Mouse (Mus musculus): ENCODE results near the gene Spats2. TPM values are rescaled to one million over a fixed set of nuclear protein-coding genes. Genes with fewer than 3 reads are reported as not detected.
"Not testable (repeated sequence)": the region's sequence is repeated elsewhere in the genome, so short reads cannot be mapped to it uniquely, and the experiment has no call there.

Spats2 gene
- polyA plus RNA-seq, 1 experiment from 2014 or later: 68.5 TPM

- no peak overlapping the region for H3K27ac ChIP-seq (replicated peaks; ENCODE audit: low read depth, low read length)
- H3K36me3 ChIP-seq (replicated peaks; ENCODE audit: control insufficient read depth, insufficient read depth, low read depth, low read length): peaks cover 5% of the 10 kb centered on the region; the same call in 1 of the 2 replicates
- 73% methylated on average over 4 of the region's 4 CpGs for WGBS
- no peak for DNase-seq (ENCODE audit: low spot score)
- no peaks in the 10 kb centered on the region for H3K9me3 ChIP-seq (replicated peaks; ENCODE audit: control insufficient read depth, low read length)
- no peak overlapping the region for H3K4me3 ChIP-seq (ENCODE audit: low read depth, low read length)
- no peaks in the 10 kb centered on the region for H3K4me1 ChIP-seq (ENCODE audit: control insufficient read depth, insufficient read depth, low read length)
- no peaks in the 10 kb centered on the region for H3K27me3 ChIP-seq (ENCODE audit: control insufficient read depth, insufficient read depth, low read length)
- ATAC-seq (replicated peaks; ENCODE audit: insufficient number of reproducible peaks, low FRiP score, low TSS enrichment, low read depth): no peak
- H3K9ac ChIP-seq (replicated peaks; ENCODE audit: low read length): no peak overlapping the region
- H3K4me2 ChIP-seq (ENCODE audit: low read depth, low read length): no peak overlapping the region
Measured at GRCm38 (mm10) chr15:99240129-99240528, 114.4 kb downstream of the Spats2 start.

DNA sequence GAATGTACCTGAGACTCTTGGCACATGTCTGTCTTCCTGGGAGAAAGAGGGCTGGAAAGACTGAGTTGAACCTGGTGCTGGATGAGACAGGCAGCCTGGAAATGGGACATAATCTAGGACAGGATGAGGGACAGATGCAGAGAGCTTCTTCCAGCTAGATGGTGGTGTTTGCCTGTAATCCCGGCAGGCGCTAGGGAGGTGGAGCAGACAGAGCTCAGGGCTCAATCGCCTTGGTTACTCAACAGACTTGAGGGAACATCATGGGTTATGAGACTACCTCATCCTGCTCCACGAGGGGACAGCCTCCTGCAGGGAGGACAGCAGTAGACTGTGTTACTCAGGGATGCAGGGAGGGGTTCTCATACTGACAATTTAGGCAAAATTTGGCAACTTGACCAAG, 115.5 kb downstream of the Spats2 start:
- Histone ChIP-seq H3K27ac (replicated peaks; ENCODE audit: low read depth, low read length) (no peak overlapping the region), H3K4me2 (ENCODE audit: low read depth, low read length) (no peak overlapping the region), H3K36me3 (replicated peaks; ENCODE audit: control insufficient read depth, insufficient read depth, low read depth, low read length) (peaks cover 5% of the 10 kb centered on the region; the same call in 1 of the 2 replicates), H3K4me1 (ENCODE audit: control insufficient read depth, insufficient read depth, low read length) (no peaks in the 10 kb centered on the region), H3K9me3 (replicated peaks; ENCODE audit: control insufficient read depth, low read length) (no peaks in the 10 kb centered on the region), H3K4me3 (ENCODE audit: low read depth, low read length) (no peak overlapping the region), H3K9ac (replicated peaks; ENCODE audit: low read length) (no peak overlapping the region), H3K27me3 (ENCODE audit: control insufficient read depth, insufficient read depth, low read length) (no peaks in the 10 kb centered on the region)
- ATAC-seq (replicated peaks; ENCODE audit: insufficient number of reproducible peaks, low FRiP score, low TSS enrichment, low read depth) (no peak), DNase-seq (ENCODE audit: low spot score) (no peak)
- 83% methylated on average over 4 of the region's 4 CpGs for WGBS

- H3K4me1 ChIP-seq (ENCODE audit: control insufficient read depth, insufficient read depth, low read length): no peaks in the 10 kb centered on the region
- ATAC-seq (replicated peaks; ENCODE audit: insufficient number of reproducible peaks, low FRiP score, low TSS enrichment, low read depth) (0 out of 2 replicates have a peak, but pooled peaks have one; percentile 16), DNase-seq (ENCODE audit: low spot score) (no peak)
- H3K4me2 ChIP-seq (ENCODE audit: low read depth, low read length): no peak overlapping the region
- 93% methylated on average over 10 of the region's 10 CpGs for WGBS
- peaks cover 7% of the 10 kb centered on the region for H3K36me3 ChIP-seq (replicated peaks; ENCODE audit: control insufficient read depth, insufficient read depth, low read depth, low read length)
- H3K9ac ChIP-seq (replicated peaks; ENCODE audit: low read length): no peak overlapping the region
- H3K27me3 ChIP-seq (ENCODE audit: control insufficient read depth, insufficient read depth, low read length): no peaks in the 10 kb centered on the region
- H3K9me3 ChIP-seq (replicated peaks; ENCODE audit: control insufficient read depth, low read length): no peaks in the 10 kb centered on the region
- no peak overlapping the region for H3K27ac ChIP-seq (replicated peaks; ENCODE audit: low read depth, low read length)
- no peak overlapping the region for H3K4me3 ChIP-seq (ENCODE audit: low read depth, low read length)
Measured at GRCm38 (mm10) chr15:99242045-99242444, 116.3 kb downstream of the Spats2 start.

DNA sequence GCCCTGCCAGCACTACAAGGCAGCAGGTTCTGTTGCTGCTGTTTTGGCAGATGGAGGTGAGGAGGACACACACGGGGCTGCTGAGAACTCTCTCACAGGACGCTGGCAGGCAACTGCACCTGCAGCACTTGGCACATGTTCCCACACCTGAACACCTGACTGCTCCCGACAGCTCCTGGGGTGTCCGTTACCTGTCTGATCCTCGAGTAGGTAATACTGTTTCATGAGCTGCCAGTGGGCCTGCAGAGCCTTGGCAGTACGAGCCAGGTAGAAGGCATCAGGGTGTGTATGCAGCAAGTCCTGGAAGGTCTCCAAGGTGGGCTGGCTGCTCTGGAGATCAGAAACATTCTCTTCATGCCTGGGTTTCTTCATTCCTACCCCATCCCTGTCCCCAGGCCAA, 121.0 kb downstream of the Spats2 start:
- H3K27me3 ChIP-seq (ENCODE audit: control insufficient read depth, insufficient read depth, low read length); DNase-seq (ENCODE audit: low spot score); H3K4me1 ChIP-seq (ENCODE audit: control insufficient read depth, insufficient read depth, low read length); H3K36me3 ChIP-seq (replicated peaks; ENCODE audit: control insufficient read depth, insufficient read depth, low read depth, low read length); H3K4me3 ChIP-seq (ENCODE audit: low read depth, low read length); H3K4me2 ChIP-seq (ENCODE audit: low read depth, low read length); H3K9ac ChIP-seq (replicated peaks; ENCODE audit: low read length); ATAC-seq (replicated peaks; ENCODE audit: insufficient number of reproducible peaks, low FRiP score, low TSS enrichment, low read depth); H3K9me3 ChIP-seq (replicated peaks; ENCODE audit: control insufficient read depth, low read length); H3K27ac ChIP-seq (replicated peaks; ENCODE audit: low read depth, low read length): not testable (repeated sequence)
- 84% methylated on average over 6 of the region's 6 CpGs for WGBS

DNA sequence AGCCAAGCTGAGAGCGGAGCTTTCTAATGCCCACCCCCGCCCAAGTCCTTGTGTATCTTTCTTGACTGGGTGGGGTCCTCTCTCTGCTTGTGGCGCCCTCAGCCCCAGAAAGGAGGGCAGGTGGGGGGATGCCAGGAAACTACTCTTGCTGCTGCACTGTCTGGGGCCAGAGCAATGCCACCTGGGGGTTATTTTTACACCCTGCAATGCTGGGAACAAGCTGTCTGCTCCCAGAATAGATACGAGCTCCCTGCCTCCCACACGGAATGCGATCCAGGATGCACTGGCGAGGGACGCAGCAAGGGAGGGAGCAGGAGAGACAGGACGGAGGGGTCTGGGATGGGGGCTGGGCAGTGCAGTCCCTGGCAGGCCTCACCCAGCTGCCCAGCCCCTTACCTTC, 123.3 kb downstream of the Spats2 start:
- no peak overlapping the region for H3K4me3 ChIP-seq (ENCODE audit: low read depth, low read length)
- no peaks in the 10 kb centered on the region for H3K27me3 ChIP-seq (ENCODE audit: control insufficient read depth, insufficient read depth, low read length)
- no peak overlapping the region for H3K9ac ChIP-seq (replicated peaks; ENCODE audit: low read length)
- ATAC-seq (replicated peaks; ENCODE audit: insufficient number of reproducible peaks, low FRiP score, low TSS enrichment, low read depth) (no peak), DNase-seq (ENCODE audit: low spot score) (no peak)
- WGBS: 82% methylated on average over 9 of the region's 9 CpGs
- no peak overlapping the region for H3K4me2 ChIP-seq (ENCODE audit: low read depth, low read length)
- H3K4me1 ChIP-seq (ENCODE audit: control insufficient read depth, insufficient read depth, low read length): no peaks in the 10 kb centered on the region; the same call in 1 of the 2 replicates
- H3K9me3 ChIP-seq (replicated peaks; ENCODE audit: control insufficient read depth, low read length): no peaks in the 10 kb centered on the region
- H3K36me3 ChIP-seq (replicated peaks; ENCODE audit: control insufficient read depth, insufficient read depth, low read depth, low read length): peaks cover 9% of the 10 kb centered on the region
- no peak overlapping the region for H3K27ac ChIP-seq (replicated peaks; ENCODE audit: low read depth, low read length)

- Histone ChIP-seq H3K4me2 (ENCODE audit: low read depth, low read length) (no peak overlapping the region), H3K4me1 (ENCODE audit: control insufficient read depth, insufficient read depth, low read length) (no peaks in the 10 kb centered on the region; the same call in 1 of the 2 replicates), H3K36me3 (replicated peaks; ENCODE audit: control insufficient read depth, insufficient read depth, low read depth, low read length) (peaks cover 3% of the 10 kb centered on the region), H3K27me3 (ENCODE audit: control insufficient read depth, insufficient read depth, low read length) (no peaks in the 10 kb centered on the region), H3K27ac (replicated peaks; ENCODE audit: low read depth, low read length) (no peak overlapping the region), H3K9ac (replicated peaks; ENCODE audit: low read length) (no peak overlapping the region), H3K4me3 (ENCODE audit: low read depth, low read length) (no peak overlapping the region), H3K9me3 (replicated peaks; ENCODE audit: control insufficient read depth, low read length) (no peaks in the 10 kb centered on the region)
- ATAC-seq (replicated peaks; ENCODE audit: insufficient number of reproducible peaks, low FRiP score, low TSS enrichment, low read depth) (no peak), DNase-seq (ENCODE audit: low spot score) (no peak)
- WGBS: 91% methylated on average over 11 of the region's 11 CpGs
Measured at GRCm38 (mm10) chr15:99249938-99250337, 124.2 kb downstream of the Spats2 start.

- 3% methylated on average over 14 of the region's 15 CpGs for WGBS
- H3K4me3 ChIP-seq (ENCODE audit: low read depth, low read length): peak overlapping the region; percentile 55
- peak overlapping the region; percentile 57 for H3K9ac ChIP-seq (replicated peaks; ENCODE audit: low read length)
- DNase-seq (ENCODE audit: low spot score); H3K27me3 ChIP-seq (ENCODE audit: control insufficient read depth, insufficient read depth, low read length); H3K9me3 ChIP-seq (replicated peaks; ENCODE audit: control insufficient read depth, low read length); H3K36me3 ChIP-seq (replicated peaks; ENCODE audit: control insufficient read depth, insufficient read depth, low read depth, low read length); H3K4me1 ChIP-seq (ENCODE audit: control insufficient read depth, insufficient read depth, low read length); H3K27ac ChIP-seq (replicated peaks; ENCODE audit: low read depth, low read length): not testable (repeated sequence)
- H3K4me2 ChIP-seq (ENCODE audit: low read depth, low read length): peak overlapping the region; percentile 51
- peak; percentile 24 for ATAC-seq (replicated peaks; ENCODE audit: insufficient number of reproducible peaks, low FRiP score, low TSS enrichment, low read depth)
Measured at GRCm38 (mm10) chr15:99251111-99251510, 125.4 kb downstream of the Spats2 start.

DNA sequence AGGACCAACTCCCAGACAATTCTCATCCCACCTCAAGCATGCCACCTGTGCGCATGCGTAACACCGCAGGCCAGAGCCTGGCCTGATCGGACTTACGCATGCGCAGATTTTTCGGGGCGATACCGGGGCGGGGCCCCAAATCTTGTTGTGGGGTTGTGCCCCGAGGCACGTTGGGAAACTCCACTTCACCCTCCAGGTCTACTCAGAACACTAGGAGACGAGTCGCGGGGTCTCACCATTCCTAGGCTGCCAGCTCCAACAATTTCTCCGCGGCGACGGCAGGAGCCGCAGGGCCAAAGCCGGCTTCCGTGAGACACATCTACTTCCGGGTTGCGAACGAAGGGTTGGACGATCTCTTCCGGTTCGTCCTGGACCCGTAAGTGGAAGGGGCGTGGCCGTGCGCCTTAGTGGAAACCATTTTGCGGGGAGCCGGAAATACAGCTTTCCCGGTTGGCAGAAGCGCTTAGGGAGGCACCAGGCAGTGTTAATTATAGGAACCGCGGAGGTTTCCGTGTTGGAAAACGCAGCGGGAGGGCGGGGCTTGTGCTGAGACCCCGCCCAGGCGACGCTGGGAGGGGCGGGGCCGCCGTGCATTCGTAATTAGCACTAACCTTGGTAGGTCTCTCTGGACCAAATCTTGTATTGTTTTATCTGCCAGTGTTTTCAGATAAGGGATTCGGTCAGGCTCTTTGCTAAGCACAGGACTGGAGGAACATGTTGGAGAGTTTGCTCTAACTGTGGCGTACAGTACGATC, 126.1 kb downstream of the Spats2 start, which contains the start of gene Mcrs1:
Gene Mcrs1 (minus strand): TSS at position 336 of the 755 bp plus-strand sequence.
- Histone ChIP-seq H3K9me3 (replicated peaks; ENCODE audit: control insufficient read depth, low read length) (no peaks in the 10 kb centered on the region), H3K27ac (replicated peaks; ENCODE audit: low read depth, low read length) (peak within 1 kb of the TSS; percentile 92), H3K36me3 (replicated peaks; ENCODE audit: control insufficient read depth, insufficient read depth, low read depth, low read length) (peaks cover 3% of the 10 kb centered on the region), H3K27me3 (ENCODE audit: control insufficient read depth, insufficient read depth, low read length) (no peaks in the 10 kb centered on the region), H3K4me3 (ENCODE audit: low read depth, low read length) (peak within 1 kb of the TSS; percentile 55), H3K4me2 (ENCODE audit: low read depth, low read length) (peak within 1 kb of the TSS; percentile 81), H3K4me1 (ENCODE audit: control insufficient read depth, insufficient read depth, low read length) (no peaks in the 10 kb centered on the region; the same call in 1 of the 2 replicates), H3K9ac (replicated peaks; ENCODE audit: low read length) (peak within 1 kb of the TSS; percentile 71)
- WGBS: under 1% methylated on average over 52 of the region's 52 CpGs
- peak; percentile 100 for DNase-seq (ENCODE audit: low spot score)
- ATAC-seq (replicated peaks; ENCODE audit: insufficient number of reproducible peaks, low FRiP score, low TSS enrichment, low read depth): peak; percentile 83
